Mouse (Mus musculus) olfactory bulb, adult 2 months (tissue): ENCODE measurements around the gene Gm12248. TPM values are rescaled to one million over a fixed set of nuclear protein-coding genes. Genes with fewer than 3 reads are reported as not detected.

Experiments used
- H3K27ac ChIP-seq: fragments of 200-500 bp; 2 replicates; pipeline ENCODE4 v1.5.1; 2012; ENCODE audit warnings: low read depth, low read length; ENCODE audit not compliant: insufficient read depth
- H3K4me1 ChIP-seq: fragments of 200-500 bp; 2 replicates; pipeline ENCODE4 v1.6.1; 2012; ENCODE audit warnings: low read length; ENCODE audit not compliant: control insufficient read depth, insufficient read depth
- H3K4me3 ChIP-seq: fragments of 200-500 bp; 2 replicates; pipeline ENCODE4 v1.5.1; 2012; ENCODE audit warnings: mild to moderate bottlenecking, low read depth, low read length, moderate library complexity; ENCODE audit not compliant: insufficient read depth
- CTCF ChIP-seq: fragments of 200-500 bp; IDR thresholded peaks from 2 replicates; pipeline ENCODE4 v1.5.1; 2012; ENCODE audit warnings: low read depth, mild to moderate bottlenecking, low read length, moderate library complexity; ENCODE audit not compliant: insufficient read depth
- POLR2A ChIP-seq: fragments of 200-500 bp; IDR thresholded peaks from 2 replicates; pipeline ENCODE4 v1.6.1; 2012; ENCODE audit warnings: mild to moderate bottlenecking, low read depth, low read length, moderate library complexity; ENCODE audit not compliant: insufficient read depth
- WGBS: fragments of 180-500 bp; shearing (Covaris S2); methylation state at CpG from one replicate; pipeline ENCODE4 v1.1.7; 2018; 5-methylcytosine and 5-hydroxymethylcytosine counted together
- polyA plus RNA-seq: library from polyadenylated mRNA; stranded (reverse); fragments of >200 nt; gene quantifications from 2 replicates; pipeline ENCODE4 v1.2.4, GENCODE M21; 2012; ENCODE audit warnings: low replicate concordance; ENCODE audit not compliant: missing spikeins, insufficient read depth, insufficient read length

Gene Gm12248
- polyA plus RNA-seq, 1 experiment, result not detected

GRCm38 (mm10) chr11:58014604-58015003 lies 78.3 kb downstream of the Gm12248 start:
- 81% methylated on average over 1 of the region's 1 CpGs for WGBS
- TF ChIP-seq POLR2A, result no peak
- no peak for TF ChIP-seq CTCF

More at GRCm38 (mm10) chr11:58014604-58015003, 78.3 kb downstream of the Gm12248 start:
- Histone ChIP-seq H3K4me3 (no peak overlapping the region), H3K27ac (no peak overlapping the region), H3K4me1 (peaks cover 16% of the 10 kb centered on the region)

Other genes starting within 250 kb of the Gm12248 start
- gene Larp1, start 84.1 kb downstream of the Gm12248 start, polyA plus RNA-seq, result not detected in 2 replicates
- gene Cnot8, start 11.0 kb upstream of the Gm12248 start, polyA plus RNA-seq, result not detected in 2 replicates
- gene Gemin5, start 75.4 kb upstream of the Gm12248 start, polyA plus RNA-seq, result not detected in 2 replicates
- not detected in 2 replicates for gene Mrpl22, start 78.5 kb upstream of the Gm12248 start, polyA plus RNA-seq
- gene Igtp, start 106.4 kb upstream of the Gm12248 start, polyA plus RNA-seq, result not detected in 2 replicates
- gene Irgm2, start 106.5 kb upstream of the Gm12248 start, polyA plus RNA-seq, result not detected in 2 replicates
- gene 4930438A08Rik, start 181.7 kb upstream of the Gm12248 start, polyA plus RNA-seq, result not detected in 2 replicates
- gene Zfp692, start 213.9 kb upstream of the Gm12248 start, polyA plus RNA-seq, result not detected in 2 replicates
- not detected in 2 replicates for gene Zfp672, start 237.2 kb upstream of the Gm12248 start, polyA plus RNA-seq
- not detected in 2 replicates for gene Sh3bp5l, start 237.6 kb upstream of the Gm12248 start, polyA plus RNA-seq